Mouse (Mus musculus) ovary, postnatal 10 days (tissue): ENCODE measurements around the gene Usp3.

Experiments used
- DNase-seq: peaks from one replicate; pipeline ENCODE4 v3.0.0; 2022; ENCODE audit warnings: low spot score

Usp3 gene

DNA sequence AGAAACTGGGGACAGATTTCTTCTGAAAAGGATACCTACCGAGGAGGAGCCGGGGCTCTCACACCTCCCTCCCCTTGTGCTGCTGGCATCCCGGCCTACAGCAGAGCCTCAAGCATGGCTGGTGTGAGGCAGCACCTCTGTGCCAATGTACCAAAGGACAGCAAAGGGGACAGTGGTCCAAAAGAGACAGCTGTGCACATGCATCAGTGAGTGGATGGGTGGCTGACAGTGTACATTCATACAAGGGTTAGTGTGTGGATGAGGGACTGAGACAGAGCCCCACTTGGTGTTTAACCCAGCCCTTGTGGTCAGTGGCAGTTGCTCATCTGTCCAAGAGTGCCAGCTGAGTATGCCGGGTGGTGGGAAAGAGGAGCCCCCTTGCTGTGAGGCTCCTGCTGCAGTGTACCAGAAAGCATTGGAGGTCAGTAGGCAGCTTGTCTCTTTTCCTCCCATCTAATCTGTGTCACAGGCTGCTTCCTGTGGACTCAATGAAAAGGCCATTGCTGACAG lies 84.0 kb downstream of the Usp3 start:
- no peak for DNase-seq

DNA sequence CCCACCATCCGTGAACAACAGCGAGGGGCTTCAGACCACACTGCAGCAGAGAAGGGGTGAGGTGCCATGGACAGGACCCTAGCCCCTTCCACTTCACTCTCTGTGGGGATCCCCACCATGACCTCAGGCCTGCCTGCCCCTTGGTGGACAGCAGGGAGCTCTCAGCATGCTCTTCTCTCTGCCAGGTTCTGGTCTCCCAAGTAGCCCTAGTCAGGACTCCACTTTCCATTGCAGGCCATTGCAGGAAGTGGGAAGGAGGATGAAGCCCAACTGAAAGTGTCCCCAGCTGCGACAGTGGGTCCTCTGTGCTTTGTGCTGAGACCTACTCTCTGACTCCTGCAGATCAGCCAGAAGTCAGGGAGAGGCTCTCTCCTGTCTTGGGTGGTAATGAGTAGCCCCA lies 85.3 kb downstream of the Usp3 start:
- DNase-seq = no peak

DNA sequence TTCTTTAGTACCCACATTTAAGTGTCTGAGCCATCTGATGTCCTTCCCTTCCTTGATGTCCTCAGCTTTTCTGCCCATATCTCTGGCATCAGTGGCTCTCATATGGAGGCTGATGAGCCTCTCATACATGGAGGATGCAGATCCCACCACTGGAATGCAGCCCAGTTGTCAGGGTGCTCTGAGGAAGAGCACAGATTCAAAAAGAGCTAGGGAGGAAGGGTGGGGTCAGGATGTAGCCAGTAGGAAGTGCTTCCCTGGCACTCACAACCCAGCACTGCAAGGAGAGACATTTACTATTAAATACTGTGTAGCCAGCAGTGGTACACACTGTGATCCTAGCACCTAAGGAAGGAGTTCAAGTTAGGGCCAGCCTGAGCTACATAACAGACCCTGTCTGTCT lies 86.5 kb downstream of the Usp3 start:
- no peak for DNase-seq

DNA sequence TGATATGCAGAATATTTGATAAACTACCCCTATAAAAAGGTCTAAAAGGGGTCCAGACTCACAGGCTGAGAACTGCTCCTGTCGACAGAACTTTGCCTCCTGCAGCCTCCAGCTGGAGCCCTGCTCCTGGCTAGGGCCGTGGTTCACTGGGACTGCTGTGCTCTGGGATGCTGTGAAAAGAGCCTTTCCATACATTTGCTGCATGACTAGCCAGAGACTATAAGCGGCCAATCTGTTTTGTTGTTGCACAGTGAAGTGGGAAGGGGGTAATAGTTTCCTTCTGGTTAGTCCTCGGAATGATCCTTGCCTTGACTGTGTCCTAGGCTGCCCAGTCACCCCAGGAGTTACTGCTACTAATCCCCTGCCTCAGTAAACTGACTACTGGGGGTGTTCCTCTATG lies 86.9 kb downstream of the Usp3 start:
- DNase-seq = no peak

DNA sequence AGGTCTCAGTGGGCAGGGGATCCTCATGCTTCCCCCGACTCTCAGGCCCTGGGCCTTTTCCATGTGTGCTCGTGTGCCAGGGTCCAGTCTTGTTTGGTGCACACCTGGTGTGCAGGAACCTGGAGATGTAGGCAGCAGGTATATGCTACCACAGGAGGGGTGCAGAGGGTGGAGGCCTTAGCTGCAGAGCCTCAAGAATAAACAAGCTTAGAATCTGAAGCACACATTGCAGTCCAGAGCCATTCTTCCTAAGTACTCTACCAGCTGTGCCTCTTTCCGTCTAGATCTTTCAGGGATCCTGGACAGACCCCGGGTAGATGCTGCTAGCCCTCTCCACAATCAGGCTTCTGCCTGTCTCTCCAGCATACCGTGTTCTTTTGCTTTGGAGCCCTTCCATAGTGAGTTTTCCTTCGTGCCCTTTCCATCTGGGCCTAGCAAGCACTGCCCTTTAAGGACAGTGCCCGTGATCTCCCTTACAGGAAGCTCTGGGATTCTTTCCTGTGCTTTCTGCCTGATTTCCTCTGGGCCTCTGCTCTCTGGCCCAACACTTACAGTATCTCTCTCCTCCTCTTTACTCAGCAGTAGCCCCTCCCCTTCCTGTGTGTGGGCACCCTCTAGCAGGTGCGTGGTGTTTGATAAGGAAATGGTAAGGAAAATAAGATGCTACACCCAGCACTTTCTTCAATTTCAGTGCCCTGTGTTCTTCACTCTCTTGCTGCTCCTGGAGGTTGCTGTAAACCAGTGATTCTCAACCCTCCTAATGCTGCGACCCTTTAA lies 87.6 kb downstream of the Usp3 start:
- DNase-seq = no peak

DNA sequence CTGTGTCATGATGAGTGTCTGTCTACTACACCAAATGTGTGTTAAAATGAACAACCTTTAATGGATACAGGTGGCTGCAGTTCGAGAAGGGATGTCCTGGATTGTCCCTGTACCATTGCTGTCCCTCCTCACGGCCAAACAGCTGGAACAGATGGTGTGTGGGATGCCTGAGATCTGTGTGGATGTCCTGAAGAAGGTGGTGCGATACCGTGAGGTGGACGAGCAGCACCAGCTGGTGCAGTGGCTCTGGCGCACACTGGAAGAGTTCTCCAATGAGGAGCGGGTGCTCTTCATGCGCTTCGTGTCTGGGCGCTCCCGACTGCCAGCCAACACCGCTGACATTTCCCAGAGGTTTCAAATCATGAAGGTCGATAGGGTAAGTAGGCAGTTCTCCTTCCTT lies 88.4 kb downstream of the Usp3 start:
- no peak for DNase-seq

DNA sequence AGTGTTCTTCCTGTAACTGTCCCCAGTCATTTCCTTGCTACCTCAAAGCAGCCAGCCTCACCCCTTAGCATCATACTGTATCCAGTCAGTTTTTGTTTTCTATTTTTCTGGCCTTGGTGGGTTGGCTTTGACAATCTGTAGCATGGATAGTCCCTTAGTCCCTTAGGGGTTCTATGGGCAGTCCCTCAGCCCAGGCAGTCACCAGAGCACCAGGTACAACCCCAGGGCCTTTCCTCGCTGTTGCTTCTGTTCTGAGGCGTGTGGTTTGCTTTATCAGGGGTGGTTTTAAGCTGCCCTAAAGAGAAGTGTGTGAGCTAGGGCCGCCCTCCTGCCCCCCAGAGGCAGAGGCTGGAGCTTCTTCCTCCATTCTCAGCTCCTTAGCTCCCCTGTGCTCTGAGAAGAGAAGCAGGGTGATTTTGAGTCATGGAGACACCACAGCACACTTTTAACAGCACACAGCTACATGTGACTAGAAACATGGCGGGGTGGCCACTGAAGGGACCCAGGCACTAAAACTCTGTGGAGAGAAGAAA lies 89.0 kb downstream of the Usp3 start:
- DNase-seq = no peak

DNA sequence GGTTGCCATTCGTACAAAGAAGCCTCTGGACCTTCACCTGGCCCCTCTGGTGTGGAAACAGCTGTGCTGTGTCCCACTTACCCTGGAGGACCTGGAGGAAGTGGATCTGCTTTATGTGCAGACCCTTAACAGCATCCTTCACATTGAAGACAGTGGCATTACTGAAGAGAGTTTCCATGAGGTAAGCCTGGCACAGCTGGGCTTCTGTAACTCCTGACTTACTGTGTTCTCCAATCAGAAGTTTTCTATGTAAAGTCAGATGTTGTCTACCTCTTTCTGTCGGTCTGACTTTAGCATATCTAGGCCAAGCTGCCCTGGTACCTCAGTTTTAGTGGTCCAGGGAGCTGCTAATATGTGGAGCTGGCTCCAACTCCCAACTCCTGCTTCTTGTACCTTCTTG lies 91.7 kb downstream of the Usp3 start:
- DNase-seq = no peak

DNA sequence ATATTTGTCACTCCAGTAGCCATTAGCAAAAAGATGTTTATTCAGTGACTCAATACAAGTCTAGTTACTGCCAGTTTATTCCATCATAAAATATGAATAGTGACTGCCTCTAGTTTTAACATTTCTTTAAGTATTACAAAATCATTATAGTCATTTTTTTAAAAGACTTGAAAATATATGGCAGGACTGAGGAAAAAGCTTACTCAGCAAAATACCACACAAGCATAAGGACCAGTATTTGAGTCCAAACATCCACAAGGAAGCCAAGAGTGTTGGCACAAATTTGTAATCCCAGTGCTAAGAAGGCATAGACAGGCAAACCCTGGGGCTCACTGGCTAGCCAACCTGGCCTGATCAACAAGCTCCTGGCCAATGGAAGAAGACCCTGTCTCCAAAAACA lies 99.0 kb downstream of the Usp3 start:
- DNase-seq = no peak

DNA sequence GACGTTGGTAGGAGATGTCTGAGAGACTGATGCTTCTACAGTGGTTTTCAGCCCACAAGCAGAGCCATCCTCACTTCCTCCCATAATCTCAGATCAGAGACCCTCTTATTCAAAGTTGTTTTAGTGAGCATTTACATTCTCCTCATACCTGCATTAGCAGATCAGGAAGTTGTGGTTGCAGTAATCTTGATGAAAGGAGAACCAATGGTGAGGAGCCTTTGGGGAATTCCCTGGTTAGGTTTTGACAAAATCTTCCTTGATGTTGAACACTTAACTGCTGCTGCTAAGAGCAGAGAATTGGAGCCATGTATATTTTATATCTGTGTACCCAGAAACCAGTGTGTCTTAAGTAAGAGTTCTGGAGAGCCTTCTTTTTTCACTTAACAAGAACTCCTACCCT lies 100.6 kb downstream of the Usp3 start:
- DNase-seq = no peak

DNA sequence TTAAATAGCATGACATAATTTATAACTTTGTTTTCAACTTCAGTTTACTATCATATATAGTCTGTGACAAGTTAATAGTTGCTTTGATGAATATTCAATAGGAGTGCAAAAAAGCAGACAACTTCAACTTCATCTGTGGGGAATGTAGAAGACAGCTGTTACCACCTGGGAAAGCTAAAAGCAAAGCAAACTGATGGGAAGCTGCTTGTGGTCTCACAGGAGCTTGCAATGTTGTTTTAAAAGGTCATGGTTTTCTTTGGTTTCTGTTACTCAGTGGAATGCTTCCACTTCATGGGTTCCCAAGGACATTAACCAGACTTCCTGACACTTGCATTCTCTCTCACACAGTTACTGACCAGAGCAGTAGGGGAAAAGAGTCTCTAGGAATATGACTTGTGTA lies 104.2 kb downstream of the Usp3 start:
- no peak for DNase-seq

DNA sequence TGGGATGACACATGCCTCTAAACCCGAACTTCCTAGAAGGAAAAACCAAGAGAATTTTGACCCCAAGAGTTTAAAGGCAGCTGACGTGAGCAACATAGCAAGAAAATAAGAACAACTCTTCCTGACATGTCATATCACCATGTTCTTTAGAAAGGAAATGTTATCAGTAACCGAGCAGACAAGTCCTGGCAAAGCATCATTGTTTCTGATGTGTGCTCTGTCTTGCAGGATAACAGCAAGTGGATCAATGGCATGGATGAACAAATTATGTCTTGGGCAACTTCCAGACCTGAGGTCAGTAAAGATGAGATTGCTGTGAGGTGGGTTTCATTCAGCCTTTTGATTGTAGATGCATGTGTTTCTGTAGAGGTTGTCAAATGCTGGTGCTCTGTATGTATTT lies 109.5 kb downstream of the Usp3 start:
- DNase-seq = no peak

DNA sequence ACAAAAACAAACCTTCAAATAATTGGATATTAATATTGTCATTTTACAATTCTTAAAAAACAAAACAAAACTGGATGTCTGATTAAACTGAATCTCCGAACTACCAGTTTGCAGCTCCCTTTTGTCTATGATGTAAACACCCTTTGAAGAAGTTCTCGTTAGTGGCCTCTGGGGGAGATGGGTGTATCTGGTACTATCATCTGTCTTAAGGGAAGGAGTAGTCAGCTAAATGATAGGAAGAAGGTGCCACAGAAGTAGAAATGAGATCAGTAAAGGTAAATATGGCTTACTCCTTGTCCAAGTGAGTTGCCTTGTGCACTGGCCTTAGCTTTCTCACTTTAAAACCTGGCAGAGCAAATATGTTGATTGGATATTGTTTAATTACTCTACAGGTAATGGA lies 115.2 kb downstream of the Usp3 start:
- no peak for DNase-seq

DNA sequence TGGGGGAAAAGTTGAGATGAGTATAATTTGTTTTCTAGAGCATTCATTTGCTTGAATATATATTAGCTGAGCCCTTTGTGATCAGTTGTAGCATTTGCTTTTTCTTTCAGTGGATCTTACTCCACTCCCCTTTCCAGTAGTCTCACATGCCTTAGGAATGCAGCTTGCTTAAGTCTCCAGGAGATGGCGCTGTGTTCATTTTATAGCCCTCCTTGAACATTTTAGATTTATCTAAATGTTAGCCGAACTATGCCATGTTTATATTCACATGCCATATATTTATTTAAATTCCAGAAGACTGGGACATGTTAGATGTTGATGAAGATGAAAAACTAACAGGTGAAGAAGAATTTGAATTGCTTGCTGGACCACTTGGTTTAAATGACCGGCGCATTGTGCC lies 127.9 kb downstream of the Usp3 start:
- DNase-seq = no peak
